Mouse (Mus musculus) hindbrain, embryonic 12.5 days (tissue): ENCODE measurements at regions not wholly inside any gene's neighbourhood (a gene's known extent, or its start where the extent isn't known, plus 50 kb on each side); places are given as distances from the start of the nearest gene placed in this dataset.
A peak's percentile ranks its signal among the peaks of the same experiment; 100 is the strongest.

Experiments
- ATAC-seq: fragments of 200-750 bp; cut with Nextera tagmentation; 2 replicates; pipeline ENCODE4 v1.8.0; 2017; ENCODE audit warnings: moderate TSS enrichment; ENCODE audit not compliant: low FRiP score
- H3K27ac ChIP-seq: fragments of 300-500 bp; sonication (generic); 2 replicates; pipeline ENCODE4 v1.5.1; 2016; ENCODE audit warnings: mild to moderate bottlenecking
- H3K27me3 ChIP-seq: fragments of 300-500 bp; sonication (generic); 2 replicates; pipeline ENCODE4 v1.6.1; 2016; ENCODE audit warnings: mild to moderate bottlenecking
- H3K36me3 ChIP-seq: fragments of 300-500 bp; sonication (generic); 2 replicates; pipeline ENCODE4 v1.6.1; 2016; ENCODE audit warnings: mild to moderate bottlenecking
- H3K4me1 ChIP-seq: fragments of 300-500 bp; sonication (generic); 2 replicates; pipeline ENCODE4 v1.6.1; 2016
- H3K4me2 ChIP-seq: fragments of 300-500 bp; sonication (generic); replicated peaks from 2 replicates; pipeline ENCODE4 v1.6.1; 2016; ENCODE audit warnings: mild to moderate bottlenecking
- H3K4me3 ChIP-seq: fragments of 300-500 bp; sonication (generic); 2 replicates; pipeline ENCODE4 v1.5.1; 2016; ENCODE audit warnings: mild to moderate bottlenecking
- H3K9ac ChIP-seq: fragments of 300-500 bp; sonication (generic); 2 replicates; pipeline ENCODE4 v1.6.1; 2016; ENCODE audit warnings: mild to moderate bottlenecking, moderate library complexity
- H3K9me3 ChIP-seq: fragments of 300-500 bp; sonication (generic); replicated peaks from 2 replicates; pipeline ENCODE4 v1.6.1; 2016; ENCODE audit warnings: mild to moderate bottlenecking
- WGBS: fragments of 180-500 bp; shearing (Covaris S2); methylation state at CpG from one replicate; pipeline ENCODE4 v1.1.7; 2016; 5-methylcytosine and 5-hydroxymethylcytosine counted together

DNA sequence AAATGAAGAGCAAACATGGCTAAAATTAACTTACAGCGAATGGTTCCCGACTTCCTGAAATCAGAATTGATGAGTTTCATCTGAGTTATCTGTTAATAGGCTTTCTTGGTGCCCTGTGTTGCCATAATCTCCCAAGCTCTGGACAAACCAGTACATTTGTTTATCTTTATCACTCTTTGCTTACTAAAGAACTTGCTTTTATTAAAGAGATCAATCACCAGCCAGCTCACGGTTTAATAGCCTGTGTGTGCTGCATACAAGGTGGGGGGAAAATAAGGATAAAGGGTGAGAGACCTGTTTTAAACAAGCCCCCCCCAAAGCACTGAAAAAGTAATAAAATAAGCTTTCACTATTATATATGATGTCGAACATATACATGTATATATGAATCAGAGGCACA lies 441.3 kb downstream of the Rwdd3 start:
- Histone ChIP-seq H3K9me3 (no peaks in the 10 kb centered on the region), H3K4me1 (peaks cover 8% of the 10 kb centered on the region), H3K27me3 (no peaks in the 10 kb centered on the region), H3K27ac (peak overlapping the region; percentile 60; the same call in 1 of the 2 replicates), H3K9ac (no peak overlapping the region), H3K4me2 (no peak overlapping the region), H3K36me3 (no peaks in the 10 kb centered on the region), H3K4me3 (no peak overlapping the region)
- no peak for ATAC-seq
- WGBS = 79% methylated on average over 4 of the region's 4 CpGs

DNA sequence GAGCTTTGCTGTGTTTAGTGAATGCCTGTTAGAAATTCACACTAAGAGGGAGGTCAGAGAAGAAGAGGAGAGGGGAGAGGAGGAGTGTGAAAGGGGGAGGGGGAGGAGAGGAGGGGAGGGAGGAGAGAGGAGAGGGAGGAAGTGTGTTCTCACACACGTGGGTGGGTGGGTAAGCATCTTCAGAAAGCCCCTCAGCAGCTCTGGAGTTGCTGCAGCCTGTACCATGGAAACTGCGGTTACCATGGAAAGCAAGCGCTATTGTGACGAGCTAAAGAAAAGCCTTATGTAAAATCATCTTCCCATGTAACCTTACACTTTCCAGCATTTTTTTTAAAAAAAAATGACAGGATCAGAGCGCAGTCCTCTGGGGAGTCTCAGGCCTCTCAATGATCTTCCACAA lies 441.8 kb downstream of the Rwdd3 start:
- Histone ChIP-seq H3K27me3 (no peaks in the 10 kb centered on the region), H3K27ac (peak overlapping the region; percentile 60), H3K4me2 (peak overlapping the region; percentile 25), H3K9me3 (no peaks in the 10 kb centered on the region), H3K4me3 (no peak overlapping the region), H3K4me1 (peaks cover 8% of the 10 kb centered on the region), H3K9ac (no peak overlapping the region), H3K36me3 (no peaks in the 10 kb centered on the region)
- peak; percentile 83 for ATAC-seq
- WGBS = 22% methylated on average over 5 of the region's 5 CpGs

DNA sequence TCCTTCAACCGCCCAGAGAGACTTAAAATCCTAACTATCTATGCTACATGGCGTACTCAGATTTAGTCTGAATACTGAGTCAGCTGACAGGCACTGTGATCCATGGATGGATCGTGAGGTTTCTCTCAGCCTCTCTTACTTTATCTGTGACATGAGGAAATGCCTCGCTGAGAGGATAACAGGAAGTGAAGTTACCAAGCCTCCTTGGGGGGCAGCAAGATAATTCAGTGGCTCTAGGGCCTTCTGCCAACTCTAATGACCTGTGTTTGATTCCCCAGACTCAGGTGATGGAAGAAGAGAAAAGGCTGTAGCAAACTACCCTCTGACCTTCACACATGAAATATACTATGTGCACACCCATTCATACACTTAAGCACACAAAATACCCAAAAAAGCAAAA lies 486.3 kb downstream of the Rwdd3 start:
- no peak overlapping the region for H3K9ac ChIP-seq
- ATAC-seq = no peak
- H3K36me3 ChIP-seq = no peaks in the 10 kb centered on the region

DNA sequence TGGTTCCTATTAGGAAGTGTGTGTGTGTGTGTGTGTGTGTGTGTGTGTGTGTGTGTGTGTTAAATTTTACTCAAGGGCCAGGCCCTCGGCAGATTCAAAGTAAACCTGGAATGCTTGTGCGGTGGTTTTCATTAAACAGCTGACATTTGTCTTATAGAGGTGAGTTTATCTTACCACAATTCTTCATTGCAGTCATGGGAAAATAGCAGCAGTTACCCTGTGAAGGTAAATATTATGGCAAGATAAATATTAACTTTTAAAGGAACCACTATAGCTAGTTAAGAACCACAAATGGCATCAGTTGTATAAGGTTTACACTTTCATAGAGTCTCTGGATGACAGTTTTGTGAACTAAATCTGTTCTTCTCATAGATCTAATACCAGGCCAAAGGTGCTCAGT lies 495.6 kb downstream of the Rwdd3 start:
- Histone ChIP-seq H3K4me1 (no peaks in the 10 kb centered on the region), H3K4me2 (no peak overlapping the region), H3K27ac (no peak overlapping the region), H3K9me3 (no peaks in the 10 kb centered on the region), H3K36me3 (no peaks in the 10 kb centered on the region), H3K4me3 (no peak overlapping the region), H3K9ac (no peak overlapping the region), H3K27me3 (no peaks in the 10 kb centered on the region)
- no peak for ATAC-seq
- 81% methylated on average over 2 of the region's 2 CpGs for WGBS

More for the DNA sequence above, 486.3 kb downstream of the Rwdd3 start:
- Histone ChIP-seq H3K9me3 (no peaks in the 10 kb centered on the region), H3K4me3 (no peak overlapping the region), H3K4me1 (no peaks in the 10 kb centered on the region), H3K4me2 (no peak overlapping the region), H3K27me3 (no peaks in the 10 kb centered on the region), H3K27ac (no peak overlapping the region)
- 78% methylated on average over 4 of the region's 4 CpGs for WGBS

DNA sequence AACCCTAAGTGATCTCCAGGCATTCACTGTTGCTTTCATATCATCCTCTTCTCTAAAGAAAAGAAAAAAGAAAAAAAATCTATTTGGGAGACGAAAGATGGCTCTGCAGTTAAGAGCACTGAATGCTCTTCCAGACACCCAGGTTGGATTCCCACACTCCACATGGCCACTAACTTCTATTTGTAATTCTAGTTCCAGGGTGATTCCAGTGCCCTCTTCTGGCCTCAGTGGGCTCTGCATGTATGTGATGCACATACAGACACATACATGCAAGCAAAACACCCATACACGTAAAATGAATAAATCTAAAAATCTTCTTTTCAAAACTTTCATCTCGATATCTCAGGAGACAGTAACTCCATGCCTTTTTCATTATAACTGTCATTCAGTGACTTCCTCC lies 502.8 kb downstream of the Rwdd3 start:
- Histone ChIP-seq H3K4me3 (no peak overlapping the region), H3K4me2 (no peak overlapping the region), H3K27ac (no peak overlapping the region), H3K4me1 (no peaks in the 10 kb centered on the region), H3K27me3 (no peaks in the 10 kb centered on the region), H3K36me3 (no peaks in the 10 kb centered on the region), H3K9me3 (no peaks in the 10 kb centered on the region), H3K9ac (no peak overlapping the region)
- 87% methylated on average over 3 of the region's 3 CpGs for WGBS
- ATAC-seq = no peak

DNA sequence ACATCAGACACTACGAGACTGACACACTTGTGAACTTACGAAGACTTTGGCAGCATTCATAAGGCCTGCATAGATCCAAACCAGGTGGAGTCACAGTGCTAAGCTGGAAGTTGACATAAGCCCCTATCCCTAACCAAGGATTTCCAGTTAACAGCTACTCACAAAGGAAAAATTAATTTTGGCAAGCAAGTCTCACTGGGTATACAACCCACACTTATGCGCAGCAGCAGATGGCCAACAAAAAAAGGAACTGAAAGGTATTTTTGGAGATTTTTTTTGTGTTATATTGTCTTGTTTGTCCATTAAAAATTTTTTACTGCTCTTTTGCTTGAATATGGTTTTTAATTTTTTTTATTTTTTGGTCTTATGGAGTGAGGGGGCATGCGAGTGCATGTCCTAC lies 509.0 kb downstream of the Rwdd3 start:
- no peak overlapping the region for H3K4me3 ChIP-seq
- no peak for ATAC-seq
- no peaks in the 10 kb centered on the region for H3K4me1 ChIP-seq
- no peak overlapping the region for H3K4me2 ChIP-seq
- no peaks in the 10 kb centered on the region for H3K36me3 ChIP-seq
- H3K9me3 ChIP-seq = no peaks in the 10 kb centered on the region
- H3K9ac ChIP-seq = no peak overlapping the region
- no peaks in the 10 kb centered on the region for H3K27me3 ChIP-seq
- H3K27ac ChIP-seq = no peak overlapping the region
- WGBS = 90% methylated on average over 4 of the region's 4 CpGs

DNA sequence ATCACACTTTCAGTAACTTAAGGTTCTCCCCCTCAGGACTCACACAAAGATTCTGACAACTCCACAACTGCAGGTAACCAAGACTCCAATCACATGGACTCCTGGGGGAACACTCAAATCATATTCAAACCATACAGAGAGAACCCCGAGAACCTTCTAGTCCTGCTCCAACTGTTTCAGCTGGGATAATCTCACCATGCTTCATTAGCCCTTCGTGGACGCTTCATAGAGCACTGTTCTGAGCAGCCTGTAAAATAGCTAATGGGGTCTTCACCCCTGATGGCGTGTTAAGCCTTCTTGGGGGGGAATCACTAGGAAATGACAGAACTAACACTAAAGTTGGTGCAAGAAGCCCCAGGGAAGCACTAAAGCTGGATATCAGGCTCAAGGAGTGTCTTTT lies 510.7 kb downstream of the Rwdd3 start:
- Histone ChIP-seq H3K27me3 (no peaks in the 10 kb centered on the region), H3K4me2 (no peak overlapping the region), H3K4me3 (no peak overlapping the region), H3K27ac (no peak overlapping the region), H3K36me3 (no peaks in the 10 kb centered on the region), H3K4me1 (no peaks in the 10 kb centered on the region), H3K9me3 (no peaks in the 10 kb centered on the region), H3K9ac (no peak overlapping the region)
- no peak for ATAC-seq
- 84% methylated on average over 4 of the region's 4 CpGs for WGBS

DNA sequence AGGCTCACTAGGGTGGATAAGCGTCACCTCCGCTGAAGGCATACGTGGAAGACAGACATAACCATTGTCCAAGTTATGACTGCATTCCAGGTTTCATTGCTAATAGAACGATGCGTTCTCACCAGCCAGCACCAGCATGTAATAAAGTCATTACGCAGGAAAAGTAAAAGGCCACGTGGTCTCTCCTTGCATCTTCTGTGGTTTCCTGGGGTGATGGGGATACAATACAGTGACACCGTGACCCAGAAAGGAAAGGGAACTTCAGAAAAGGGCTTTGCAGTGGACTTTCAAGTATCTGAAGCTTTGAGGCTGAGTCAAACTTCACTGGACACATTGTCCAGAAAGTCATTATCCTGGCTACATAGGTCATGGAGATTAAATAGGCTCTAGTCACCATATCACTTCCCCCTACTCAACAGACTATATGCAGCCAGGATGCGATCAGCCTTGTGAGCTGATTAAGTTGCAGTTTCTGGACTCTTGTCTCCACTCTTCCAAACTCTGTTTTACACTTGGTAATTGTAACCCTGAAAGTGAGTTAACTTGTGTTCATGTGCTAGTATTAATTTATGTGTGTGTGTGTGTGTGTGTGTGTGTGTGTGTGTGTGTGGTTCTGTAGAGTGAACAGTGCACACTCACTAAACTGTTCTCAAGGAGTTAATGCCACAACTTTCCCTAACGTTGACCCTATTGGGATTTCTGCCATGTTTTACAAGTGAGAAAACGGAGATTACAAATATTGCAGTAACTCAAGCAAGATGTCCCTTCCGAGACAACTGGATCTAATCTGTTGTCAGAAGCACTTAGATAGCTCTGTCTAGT lies 522.2 kb downstream of the Rwdd3 start:
- ATAC-seq = no peak
- H3K9me3 ChIP-seq = no peaks in the 10 kb centered on the region
- 67% methylated on average over 12 of the region's 12 CpGs for WGBS

DNA sequence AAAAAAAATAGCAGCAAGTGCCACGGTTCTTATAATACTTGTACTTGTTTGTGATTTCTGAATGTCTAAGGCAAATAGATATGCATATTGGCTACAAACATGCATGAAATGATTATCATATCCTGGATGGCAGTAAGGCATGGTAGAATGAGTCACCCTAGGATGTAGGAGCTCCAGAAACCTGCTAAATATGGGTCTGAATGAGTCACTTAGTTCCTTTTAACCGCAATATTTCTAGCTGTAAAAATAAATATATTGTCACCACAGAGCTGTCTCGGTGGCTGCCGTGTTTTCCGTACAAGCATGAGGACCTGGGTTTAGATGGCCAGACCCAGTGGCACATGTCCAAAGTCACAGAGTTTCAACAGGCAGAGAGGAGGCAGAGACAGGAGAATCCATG lies 523.1 kb downstream of the Rwdd3 start:
- Histone ChIP-seq H3K4me2 (no peak overlapping the region), H3K27ac (no peak overlapping the region)
- 92% methylated on average over 5 of the region's 5 CpGs for WGBS

More for the DNA sequence above, 522.2 kb downstream of the Rwdd3 start:
- no peaks in the 10 kb centered on the region for H3K27me3 ChIP-seq
- H3K27ac ChIP-seq = no peak overlapping the region
- H3K36me3 ChIP-seq = no peaks in the 10 kb centered on the region
- H3K9ac ChIP-seq = no peak overlapping the region
- H3K4me1 ChIP-seq = no peaks in the 10 kb centered on the region
- H3K4me3 ChIP-seq = no peak overlapping the region
- H3K4me2 ChIP-seq = no peak overlapping the region

DNA sequence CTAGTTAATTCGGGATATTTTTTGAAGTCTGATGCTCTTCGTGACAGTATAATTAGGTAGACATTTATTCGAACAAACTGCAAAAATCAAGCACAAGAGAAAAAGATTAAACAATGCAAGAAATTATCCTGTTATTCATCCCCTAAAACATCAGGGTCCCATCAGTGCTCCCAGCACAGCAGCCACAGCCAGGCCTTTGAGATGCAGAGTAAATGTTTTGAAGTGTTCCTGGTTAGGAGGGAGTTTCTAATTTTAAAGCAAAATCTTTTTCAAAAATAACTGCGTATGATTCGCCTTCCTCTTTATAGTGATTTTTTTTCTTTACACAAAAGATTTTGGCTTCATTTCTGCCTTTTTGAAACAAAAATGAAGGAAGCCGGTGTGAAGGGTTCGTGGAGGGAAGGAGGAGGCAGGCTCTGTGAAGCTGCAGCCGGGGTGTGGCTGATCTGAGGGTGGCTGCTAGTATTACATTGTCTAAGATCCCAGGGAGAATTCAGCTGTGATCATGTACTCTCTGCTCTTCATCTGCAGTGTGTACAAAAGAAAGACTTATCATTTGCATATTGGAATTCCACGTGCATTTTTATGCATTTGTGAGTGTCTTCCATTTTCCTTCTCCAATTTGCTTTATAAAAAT lies 534.7 kb downstream of the Rwdd3 start:
- H3K9me3 ChIP-seq = no peaks in the 10 kb centered on the region
- no peak overlapping the region for H3K4me2 ChIP-seq
- H3K36me3 ChIP-seq = no peaks in the 10 kb centered on the region
- H3K27me3 ChIP-seq = no peaks in the 10 kb centered on the region
- H3K4me1 ChIP-seq = no peaks in the 10 kb centered on the region
- no peak; the same call in 1 of the 2 replicates for ATAC-seq
- WGBS = 68% methylated on average over 9 of the region's 9 CpGs
- no peak overlapping the region for H3K4me3 ChIP-seq
- H3K27ac ChIP-seq = no peak overlapping the region
- H3K9ac ChIP-seq = no peak overlapping the region

More for the DNA sequence above, 523.1 kb downstream of the Rwdd3 start:
- Histone ChIP-seq H3K9me3 (no peaks in the 10 kb centered on the region), H3K4me3 (no peak overlapping the region), H3K27me3 (no peaks in the 10 kb centered on the region), H3K9ac (no peak overlapping the region), H3K36me3 (no peaks in the 10 kb centered on the region), H3K4me1 (no peaks in the 10 kb centered on the region)
- no peak for ATAC-seq

DNA sequence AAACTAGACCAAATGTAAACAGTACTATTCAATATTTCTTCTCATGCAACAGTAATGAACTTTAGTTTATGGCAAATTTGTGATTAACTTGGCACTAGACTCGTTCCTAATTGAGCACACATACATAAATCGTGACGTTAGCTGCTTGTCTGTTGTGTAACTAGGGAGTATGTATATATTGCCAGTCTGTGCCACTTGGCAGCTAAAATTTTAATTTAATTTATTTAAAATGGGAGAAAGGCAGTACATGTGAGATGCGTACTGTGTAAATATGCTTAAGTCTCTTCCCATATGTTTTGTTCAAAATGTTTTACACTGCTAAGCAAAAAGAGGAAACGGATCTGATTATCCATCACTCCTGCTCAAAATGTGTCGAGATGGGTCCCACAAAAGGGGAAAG lies 553.1 kb downstream of the Rwdd3 start:
- H3K9ac ChIP-seq = no peak overlapping the region
- no peaks in the 10 kb centered on the region for H3K4me1 ChIP-seq
- no peak for ATAC-seq
- no peak overlapping the region for H3K4me2 ChIP-seq
- H3K27me3 ChIP-seq = no peaks in the 10 kb centered on the region
- 83% methylated on average over 6 of the region's 6 CpGs for WGBS
- no peak overlapping the region for H3K27ac ChIP-seq
- H3K4me3 ChIP-seq = no peak overlapping the region
- no peaks in the 10 kb centered on the region for H3K9me3 ChIP-seq
- no peaks in the 10 kb centered on the region for H3K36me3 ChIP-seq

DNA sequence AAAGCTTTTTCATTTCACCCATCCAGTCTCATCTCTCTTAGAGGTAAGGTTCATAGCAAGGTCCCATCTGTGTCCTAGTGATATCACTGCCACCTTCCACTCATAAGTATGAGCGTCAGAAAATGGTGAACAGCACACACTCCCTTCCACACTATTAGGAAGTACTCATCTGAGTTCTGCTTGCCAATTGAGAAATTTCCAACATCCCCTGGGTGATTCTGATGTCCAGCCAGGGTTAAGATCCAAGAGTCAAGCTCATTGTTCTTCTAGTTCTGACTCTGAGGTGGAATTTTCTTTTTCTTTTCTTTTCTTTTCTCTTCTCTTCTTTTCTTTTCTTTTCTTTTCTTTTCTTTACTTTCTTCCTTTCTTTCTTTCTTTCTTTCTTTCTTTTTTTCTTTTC lies 577.3 kb downstream of the Rwdd3 start:
- no peak for ATAC-seq
- no peaks in the 10 kb centered on the region for H3K27me3 ChIP-seq
- no peaks in the 10 kb centered on the region for H3K4me1 ChIP-seq
- no peak overlapping the region for H3K9ac ChIP-seq
- no peaks in the 10 kb centered on the region for H3K36me3 ChIP-seq
- 97% methylated on average over 1 of the region's 1 CpGs for WGBS
- H3K27ac ChIP-seq = no peak overlapping the region
- no peak overlapping the region for H3K4me3 ChIP-seq
- no peak overlapping the region for H3K4me2 ChIP-seq
- no peaks in the 10 kb centered on the region for H3K9me3 ChIP-seq

DNA sequence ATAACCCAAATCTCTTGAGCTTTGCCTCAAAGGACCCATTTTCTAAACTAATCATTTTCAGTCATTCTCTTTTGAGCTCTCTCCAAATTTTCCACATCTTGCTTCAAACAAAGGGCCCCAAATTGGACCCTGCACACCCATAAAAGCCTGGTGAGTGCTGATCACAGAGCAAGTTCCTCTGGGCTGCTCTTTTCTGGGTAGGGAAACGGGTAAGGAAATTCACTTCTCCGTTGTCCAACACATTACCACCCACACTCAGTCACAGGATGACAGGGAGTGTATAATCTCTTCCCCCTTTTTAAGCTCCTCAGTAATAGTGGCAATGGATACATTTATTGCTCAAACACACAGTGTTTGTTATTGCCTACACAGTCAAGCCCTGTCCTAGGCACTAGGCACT lies 580.3 kb downstream of the Rwdd3 start:
- WGBS = 70% methylated on average over 2 of the region's 2 CpGs
- ATAC-seq = no peak
- Histone ChIP-seq H3K36me3 (no peaks in the 10 kb centered on the region), H3K4me3 (no peak overlapping the region), H3K9ac (no peak overlapping the region), H3K27ac (no peak overlapping the region), H3K4me2 (no peak overlapping the region), H3K4me1 (no peaks in the 10 kb centered on the region), H3K9me3 (no peaks in the 10 kb centered on the region), H3K27me3 (no peaks in the 10 kb centered on the region)
